Mouse (Mus musculus): ENCODE results near the gene Hs1bp3.

Hs1bp3 gene

DNA sequence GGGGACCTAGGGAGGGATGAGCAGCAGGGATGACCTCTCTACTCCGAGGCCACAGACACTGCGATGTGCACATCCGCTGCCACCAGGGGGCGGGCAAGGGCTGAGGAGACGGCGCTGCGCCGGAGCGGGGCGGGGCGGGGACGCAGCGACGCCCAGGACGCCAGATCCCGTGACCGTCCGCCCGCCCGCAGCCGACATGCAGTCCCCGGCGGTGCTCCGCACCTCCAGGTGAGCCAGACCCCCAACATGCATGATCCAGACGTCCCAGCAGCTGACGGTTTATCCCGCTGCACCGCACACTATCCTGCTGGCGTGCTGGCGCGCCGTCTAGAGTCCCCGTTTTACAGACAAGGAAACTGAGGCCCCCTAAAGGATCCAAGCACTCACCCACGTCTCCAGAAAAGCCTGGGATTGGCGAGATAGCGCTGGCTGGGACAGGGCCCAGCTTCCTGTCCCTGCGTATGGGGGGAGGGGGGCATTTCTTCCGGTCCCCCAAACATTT, at the start of gene Hs1bp3:
TSS of gene Hs1bp3 (plus strand) at position 163 of the 502 bp plus-strand sequence.
- peak; percentile 88 to 94 for DNase-seq

DNA sequence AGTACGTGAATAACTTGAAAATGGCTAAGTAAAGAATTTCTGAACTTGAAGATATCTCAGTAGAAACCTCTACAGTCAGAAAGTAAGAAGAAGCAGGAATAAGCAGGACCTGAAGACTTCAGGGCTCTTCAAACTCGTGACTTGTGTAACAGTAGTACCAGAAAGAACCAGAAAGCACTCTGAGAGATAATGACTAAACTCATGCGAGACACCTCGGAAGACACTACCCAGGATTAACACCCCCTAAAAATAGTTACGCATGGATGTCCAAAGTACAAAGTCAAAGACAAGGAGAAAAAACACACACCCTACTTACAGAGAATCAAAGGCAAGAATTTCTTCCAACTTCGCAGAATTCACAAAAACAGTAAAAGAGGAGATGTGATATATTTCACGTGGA, 46.9 kb upstream of the Hs1bp3 start:
- no peak for DNase-seq

DNA sequence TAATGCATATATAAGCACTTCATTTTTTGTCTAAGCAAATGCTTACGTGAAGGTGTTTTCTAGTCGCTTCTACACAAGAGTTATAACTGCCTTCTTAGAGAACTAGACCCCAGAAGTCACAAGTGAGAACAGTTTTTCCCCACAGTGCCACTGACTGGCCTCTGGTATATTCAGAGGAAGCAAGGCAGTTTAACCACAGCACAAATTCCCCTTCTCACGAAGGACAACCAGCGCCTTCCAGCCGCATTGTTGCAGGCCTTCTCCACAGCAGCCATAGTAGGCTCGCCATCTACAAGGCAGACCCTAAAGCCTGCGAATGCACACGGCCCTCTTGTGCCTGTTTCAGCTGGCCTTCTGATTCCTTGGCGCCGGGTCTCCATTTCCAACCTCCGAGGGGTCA, 43.6 kb upstream of the Hs1bp3 start:
- DNase-seq, result no peak

DNA sequence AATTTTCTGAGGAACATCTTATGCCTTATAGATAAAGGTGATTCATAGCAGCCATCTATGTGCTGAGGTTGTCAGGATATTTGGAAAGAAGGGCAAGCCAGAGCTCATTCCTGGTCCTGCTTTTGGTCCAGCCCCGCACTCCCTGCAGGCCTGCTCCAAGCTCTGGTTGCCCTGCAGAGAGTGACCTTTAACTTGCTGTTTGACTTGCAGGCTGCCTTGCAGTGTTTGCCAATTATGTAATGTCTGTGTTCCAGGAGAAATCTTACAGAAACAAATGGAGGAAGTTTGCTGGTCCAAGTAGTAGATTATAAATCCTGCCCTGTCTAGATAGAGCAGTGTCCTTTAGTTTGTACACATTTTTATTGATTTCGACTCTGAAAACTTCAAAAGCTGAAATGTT, 41.8 kb upstream of the Hs1bp3 start:
- DNase-seq, result no peak

DNA sequence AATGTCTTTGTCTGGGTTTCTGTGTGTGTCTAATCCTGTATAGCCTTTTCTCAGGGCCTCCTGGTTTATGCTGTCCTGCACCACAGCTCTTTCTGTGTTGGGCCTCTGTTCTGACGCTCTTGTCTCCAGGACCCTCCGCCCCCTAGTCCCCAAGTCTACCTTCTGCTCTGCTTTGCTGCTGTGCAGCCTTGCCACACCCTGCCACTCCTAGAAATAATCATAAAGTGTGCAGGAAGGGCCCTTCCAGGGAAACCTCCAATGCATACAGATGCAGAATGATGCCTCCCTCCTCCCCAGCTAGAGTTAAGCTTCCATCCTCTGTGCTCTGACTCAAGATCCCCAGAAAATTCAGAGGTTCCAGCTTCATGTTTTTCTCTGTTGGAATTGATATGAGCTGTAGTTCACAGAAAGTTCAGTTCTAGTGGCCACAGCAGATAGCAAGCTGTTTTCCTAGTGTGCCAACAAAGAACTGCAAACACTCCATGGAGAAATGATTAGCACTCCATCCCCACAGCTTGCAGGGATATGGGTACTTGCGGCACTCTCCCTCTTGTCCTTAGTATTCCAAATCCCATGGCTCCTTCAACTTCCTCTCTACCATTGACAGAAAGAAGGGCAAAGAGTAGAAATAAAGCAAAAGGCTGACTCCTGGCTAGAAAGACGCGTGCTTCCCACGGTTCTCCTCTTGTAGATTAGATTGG, 39.6 kb upstream of the Hs1bp3 start:
- no peak for DNase-seq

DNA sequence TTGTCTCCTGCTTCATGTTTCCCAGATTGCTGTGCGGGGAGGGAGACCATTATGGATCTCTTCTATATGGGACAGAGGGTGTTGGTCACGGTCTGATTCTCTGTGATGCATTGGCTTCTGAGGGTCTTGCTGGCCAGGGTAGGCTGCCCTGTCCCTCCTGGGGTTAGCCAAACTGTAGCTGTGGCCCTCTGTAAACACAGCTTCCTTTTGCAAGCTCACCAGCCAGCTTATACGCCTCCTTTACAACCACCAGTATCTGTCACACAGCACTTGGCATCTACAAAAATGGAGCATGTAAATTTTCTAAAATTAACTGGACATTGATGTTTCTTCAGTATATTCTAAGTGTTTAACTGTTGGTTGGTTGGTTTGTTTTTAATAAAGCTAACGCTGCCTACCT, 37.8 kb upstream of the Hs1bp3 start:
- DNase-seq, result no peak

DNA sequence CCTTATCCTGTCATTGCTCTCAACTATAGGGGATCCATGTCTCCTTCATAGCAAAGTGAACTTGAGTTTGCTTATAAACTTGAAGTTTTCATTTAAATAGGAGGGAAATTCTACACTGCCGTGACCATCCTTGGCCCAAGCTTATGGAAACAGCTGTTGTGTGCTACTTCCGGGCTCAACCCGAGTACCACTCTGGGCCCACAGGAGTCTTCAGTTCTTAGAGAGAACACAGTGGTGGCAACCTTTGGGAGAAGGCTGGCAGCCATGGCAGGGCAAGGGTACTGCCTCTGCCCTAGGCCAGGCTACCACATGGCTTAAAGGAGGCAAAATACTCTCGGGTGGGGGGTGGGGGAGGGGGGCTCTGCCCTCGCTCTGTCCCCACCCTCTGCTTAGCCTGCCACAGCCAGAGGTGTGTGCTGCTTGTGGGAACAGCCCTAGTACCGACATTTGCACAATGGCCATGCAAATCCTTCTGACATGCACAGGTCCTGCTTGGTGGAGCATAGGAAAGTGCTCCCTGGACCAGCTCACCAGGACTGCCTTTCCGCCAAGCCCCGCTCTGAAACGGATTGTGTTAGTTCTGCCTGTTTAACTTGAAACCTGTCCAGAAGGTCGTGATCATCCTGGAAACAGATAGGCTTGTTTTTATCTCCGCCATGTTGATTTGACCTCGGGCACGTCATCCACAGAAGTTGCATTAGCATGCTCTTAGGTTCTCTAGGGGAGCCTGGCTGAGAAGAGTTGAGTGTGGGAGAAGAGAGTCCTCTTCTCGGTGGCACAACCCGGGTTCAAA, 31.8 kb upstream of the Hs1bp3 start:
- DNase-seq, result no peak

DNA sequence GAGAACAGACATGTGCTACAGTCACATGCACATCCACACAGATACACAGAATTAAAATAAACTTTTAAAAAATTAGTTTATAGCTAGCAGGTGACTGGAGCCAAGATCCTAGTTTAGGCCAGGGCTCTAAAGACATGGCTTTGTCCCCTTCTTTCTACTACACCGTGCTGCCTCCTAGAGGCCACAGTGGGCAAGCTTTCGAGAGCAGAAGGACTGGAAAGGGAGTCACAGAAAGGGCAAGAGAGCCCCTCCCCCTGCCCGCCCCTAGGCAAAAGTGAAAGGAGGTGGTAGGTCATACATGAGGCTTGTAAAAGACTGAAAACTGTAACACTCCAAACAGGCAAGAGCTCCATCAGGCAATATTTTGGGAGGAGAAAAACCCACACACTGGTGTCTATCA, 25.3 kb upstream of the Hs1bp3 start:
- no peak for DNase-seq

DNA sequence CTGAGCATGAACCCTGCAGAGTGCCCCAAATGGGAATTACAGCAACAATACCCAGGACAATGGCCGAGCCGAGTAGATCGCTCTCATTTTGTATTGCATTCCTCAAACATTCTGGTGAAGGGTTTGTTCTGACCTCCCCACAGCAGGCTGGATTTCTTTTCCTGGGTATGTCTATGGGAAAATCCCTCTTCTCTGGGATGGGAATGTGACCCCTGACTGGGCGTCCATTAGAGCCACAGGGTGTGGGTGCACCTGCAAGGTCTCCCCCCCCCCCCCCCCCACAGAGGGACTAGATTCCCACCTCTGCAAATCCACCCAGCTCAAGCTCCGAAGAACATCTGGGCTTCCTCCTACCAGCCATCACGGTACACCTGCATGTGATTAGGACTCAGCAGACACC, 24.1 kb upstream of the Hs1bp3 start:
- no peak for DNase-seq

DNA sequence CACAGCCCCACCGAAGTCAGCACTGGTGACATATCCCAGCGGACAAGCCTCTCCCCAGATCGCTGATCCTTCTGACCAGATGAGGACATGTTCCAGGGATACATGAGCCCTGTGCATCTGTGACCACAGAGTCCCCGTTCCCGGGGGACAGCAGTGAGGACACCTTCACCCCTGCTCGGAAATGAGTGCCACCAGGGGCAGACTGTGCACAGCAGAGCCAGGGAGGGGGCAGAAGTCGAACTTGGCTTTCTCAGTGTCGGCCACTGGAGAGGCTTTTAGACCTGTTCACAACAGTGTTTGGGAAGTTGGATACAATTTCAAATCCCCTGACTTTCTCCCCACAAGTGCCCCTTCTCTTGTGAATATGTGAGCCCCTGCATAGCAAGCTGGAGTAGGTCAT, 23.7 kb upstream of the Hs1bp3 start:
- no peak for DNase-seq

DNA sequence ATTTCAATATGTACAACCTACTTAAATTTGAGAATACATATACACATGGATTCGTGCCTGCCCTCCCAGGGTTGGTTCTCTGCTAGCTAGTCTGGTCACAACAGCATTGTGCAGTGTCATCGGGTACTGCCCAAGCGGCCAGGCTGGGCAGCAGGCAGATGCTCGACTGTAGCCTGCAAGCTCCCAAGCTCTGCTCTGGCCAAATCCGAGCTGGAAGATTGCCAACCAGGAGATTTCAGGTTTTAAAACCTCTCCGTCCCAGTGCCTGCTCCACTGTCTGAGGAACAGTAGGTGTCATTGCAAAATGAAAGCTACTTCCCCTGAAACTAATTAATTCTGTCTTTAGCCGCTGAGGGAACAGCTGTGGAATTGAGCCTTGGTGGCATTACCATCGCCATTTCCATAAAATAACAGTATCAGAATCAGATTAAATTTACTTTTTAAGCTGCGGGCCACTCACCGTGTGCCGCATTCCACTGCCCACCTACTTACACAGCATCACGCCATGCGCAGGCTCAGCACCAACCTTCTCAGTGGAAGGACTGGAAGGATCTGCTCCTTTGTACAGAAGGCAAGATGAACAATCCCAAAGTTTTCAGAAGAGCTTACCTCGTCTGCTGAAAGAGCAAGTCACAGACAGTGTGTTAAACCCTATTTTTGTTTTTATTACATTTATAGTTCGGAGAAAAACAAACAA, 21.9 kb upstream of the Hs1bp3 start:
- DNase-seq, result peak; percentile 63 to 73

DNA sequence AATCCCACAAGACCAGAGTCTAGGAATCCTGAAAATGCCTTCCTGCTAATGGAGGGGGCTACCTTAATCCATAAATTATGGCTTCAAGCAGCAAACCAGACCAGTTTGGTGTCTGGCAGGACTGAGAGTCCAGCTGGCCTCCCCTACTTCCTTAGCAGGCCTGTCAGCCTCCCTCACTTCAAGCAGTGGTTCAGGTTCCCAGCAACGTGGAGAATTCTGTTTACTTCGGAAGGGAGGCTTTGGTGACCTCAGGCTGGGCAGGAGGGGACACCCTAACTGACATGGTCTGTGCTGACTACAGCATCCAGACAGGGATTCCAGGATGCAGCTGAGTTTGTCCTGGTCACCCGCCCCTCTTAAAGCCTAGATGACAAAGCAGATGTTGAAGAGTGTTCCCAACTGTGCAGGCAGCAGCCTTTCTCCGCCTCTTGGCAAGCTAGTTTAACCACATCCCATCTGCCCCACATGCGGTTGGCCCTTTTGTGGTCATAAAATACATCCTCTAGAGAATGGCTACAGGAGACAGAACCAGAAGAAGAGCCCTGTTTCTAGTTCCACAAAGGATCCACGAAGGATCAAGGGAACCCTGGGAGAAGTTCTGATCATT, 17.8 kb upstream of the Hs1bp3 start:
- DNase-seq, result no peak

DNA sequence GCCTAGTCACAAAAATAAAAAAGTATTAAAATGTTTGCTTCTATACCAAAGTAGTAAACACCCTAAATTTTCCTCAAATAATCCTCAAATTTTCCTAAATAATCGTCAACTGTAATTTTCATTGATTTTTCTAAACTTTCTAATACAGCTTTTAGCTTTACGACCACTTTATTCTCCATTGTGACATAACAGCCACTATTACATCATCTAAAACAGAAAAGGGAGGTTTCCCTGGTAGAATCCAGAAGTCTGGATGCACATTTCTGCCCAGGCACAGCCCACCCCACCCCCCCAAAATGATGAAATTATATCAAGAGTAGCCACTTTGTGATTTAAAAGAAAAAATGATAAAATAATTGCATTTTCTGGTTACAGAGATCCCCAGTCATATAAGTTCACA, 17.1 kb upstream of the Hs1bp3 start:
- no peak for DNase-seq

DNA sequence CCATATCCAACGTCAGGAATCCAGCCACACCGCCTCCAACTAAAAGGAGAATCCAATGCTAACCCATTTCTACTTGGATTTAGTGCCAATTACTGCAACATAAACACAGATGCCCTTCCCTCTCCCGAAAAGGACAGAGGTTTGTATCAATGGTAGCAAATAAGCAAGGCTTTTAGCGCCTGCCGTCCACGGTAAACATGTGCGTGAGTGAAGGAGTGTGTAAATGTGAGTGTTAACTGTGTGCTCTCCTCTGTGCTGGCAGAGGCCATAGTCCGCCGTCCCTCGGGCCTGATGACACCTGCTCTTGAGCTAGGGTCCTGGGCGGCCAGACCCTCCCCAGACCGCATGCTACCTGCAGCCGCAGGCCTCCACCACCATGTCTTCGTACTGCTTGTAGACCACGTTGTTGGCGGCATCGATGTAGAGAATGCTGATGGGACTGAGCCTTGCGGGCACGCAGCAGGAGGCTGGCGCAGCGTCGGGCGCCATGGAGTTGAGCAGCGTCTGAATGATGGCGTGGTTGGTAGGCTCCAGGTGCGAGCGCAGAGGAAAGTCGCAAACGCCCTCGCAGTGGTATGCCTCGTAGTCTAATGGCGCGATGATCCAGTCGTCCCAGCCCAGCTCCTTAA, 15.5 kb upstream of the Hs1bp3 start:
- no peak for DNase-seq

DNA sequence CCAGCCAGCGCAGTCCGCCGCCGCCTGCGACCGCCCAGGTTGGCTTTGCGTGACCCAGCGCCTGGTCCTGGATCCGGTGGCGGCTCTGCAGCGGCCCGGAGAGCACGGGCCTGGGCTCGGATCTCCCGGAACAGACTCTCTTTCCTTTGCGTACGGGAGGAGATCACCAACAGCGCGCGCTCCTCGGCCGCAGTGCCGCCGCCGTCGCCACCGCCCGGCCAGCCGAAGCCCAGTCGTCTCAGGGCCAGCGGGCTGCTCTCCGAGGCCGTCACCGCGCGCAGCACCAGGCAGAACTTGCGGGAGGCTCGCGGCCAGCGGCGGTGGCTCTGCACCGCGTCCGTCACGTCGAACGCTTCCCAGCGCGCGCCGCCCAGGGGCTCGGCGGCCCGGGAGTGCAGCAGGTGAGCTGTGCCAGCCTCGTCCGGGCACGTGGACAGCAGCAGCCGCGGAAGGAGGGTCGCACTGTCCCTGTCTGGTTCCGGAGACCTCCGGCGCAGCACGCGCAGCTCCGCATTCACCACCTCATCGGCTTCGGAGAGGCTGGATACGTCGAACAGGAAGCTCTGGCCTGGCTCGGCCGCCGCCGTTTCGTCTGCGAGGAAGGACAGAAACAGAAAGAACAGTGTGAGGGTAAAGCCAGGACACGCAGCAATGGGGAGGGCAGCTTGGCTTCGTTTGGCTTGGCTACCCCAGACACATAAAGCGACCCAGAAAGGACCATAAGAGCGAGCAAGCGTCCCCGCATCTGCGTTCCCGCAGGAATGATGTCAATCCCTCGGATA, 14.7 kb upstream of the Hs1bp3 start:
- no peak for DNase-seq

DNA sequence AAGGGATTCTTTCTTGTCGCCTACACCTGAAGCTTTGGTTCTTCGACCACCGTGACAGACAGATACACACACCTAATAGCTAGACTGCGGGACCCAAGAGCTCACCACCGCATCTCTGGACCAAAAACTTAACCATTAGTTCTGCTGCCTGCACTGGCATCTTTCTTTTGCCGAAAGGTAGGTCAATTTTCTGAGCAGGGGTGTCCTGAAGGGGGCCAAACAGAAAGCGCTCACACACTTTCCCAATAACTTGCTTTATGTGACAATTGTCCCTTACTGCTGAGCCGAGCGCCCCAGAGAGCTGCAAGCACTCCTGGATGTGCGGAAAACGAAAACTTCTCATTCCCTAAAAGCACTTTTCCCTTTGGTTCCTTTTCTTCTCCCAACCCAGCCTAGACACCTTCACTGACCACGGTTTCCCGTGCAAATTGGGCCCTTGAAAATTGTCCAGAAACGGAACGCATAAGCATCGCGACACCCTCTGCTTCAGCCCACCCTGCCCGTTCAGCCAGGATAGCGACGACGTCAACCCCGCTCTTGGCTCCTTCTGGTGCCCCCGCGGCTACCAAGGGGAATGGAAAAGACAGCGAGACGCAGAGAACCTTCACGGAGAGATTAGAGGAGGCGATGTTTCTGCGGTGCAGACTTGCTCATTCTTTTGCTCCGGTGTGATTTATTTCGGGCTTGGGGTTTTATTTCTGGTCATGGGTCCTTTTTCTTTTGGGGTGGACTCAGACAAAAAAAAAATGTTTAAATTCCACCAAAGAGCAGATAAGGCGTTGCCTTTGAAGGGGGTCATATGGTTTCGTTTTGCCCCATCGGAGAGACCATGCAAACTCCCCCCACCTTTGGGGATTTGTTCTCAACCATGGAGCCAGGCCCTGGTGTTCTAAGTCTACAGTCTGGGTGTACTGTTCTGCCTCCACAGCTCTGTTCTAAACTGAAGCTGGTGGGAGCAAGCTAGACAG, 13.8 kb upstream of the Hs1bp3 start:
- no peak for DNase-seq

DNA sequence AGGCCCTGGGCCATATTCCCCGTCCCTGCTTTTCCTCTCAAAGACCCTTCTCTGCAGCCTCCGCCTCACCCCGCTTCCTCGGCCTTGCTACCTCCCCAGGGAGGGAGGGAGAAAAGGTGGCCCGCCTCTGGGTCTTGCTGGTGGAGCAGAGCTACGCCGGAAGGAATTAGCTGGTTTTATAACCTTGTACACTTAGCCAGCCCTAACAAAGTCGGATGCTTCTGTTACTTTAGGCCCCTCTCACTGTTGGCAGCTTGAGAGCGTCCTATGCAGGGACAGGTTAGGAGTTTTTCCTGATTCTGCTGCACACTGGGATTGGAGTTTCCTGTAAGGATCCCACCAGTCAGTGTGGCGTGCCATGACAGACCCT, 13.1 kb upstream of the Hs1bp3 start:
- DNase-seq, result no peak

DNA sequence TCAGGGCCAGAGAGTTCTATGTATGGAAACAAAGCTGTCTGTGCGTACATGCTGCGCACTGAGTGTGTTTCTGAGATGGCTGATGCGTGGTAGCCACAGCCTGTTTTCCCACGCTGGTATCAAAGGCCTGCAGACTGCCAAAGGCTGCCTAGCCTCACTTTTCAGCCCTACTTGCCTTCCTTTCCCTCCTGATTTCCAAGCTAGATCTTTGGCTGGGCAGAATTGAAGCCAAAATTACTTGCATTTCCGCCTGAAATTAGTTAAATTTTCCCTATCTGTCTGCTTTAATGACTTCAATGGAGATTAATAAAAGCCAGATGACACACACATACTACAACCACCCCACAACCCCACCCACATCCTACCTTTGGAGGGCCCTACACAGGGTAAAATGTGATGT, 12.7 kb upstream of the Hs1bp3 start:
- DNase-seq, result no peak

DNA sequence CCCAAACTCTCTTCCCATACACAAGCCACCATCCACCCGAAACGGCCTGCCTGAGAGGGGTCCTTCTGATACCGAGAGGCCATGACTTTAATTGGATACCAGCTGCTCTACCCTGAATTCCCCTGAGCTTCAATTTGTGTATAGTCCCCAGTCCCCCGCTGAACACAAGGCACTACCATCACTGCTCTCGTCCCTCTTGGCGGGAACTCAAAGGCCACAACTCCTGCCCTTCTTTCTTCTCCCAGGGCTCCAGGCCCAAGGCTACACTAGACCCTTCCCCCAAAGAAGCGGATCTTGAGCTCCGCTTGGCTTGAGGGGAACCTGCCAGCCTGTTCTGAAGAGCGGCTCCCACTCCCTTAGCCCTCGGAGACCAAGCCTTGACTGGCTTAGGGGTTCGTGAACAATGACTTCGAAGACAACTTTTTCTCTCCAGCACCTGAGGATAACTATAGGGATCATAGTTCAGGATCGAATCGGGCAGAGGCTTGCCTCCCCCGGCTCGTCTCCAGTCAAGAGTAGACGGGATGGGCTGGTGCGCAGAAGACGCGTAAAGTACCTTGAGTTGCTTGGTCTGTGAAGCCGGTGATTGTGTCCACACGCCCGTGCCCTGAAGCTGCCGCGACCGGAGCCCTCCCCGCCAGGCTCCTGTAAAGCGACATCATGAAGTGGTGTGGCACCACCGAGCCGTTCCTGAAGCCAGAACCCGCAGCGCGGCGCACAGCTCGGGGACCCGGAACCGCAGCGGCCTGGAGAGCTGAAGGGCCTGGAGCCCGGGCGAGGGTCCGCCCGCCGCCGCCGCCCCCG, 12.0 kb upstream of the Hs1bp3 start:
- DNase-seq, result no peak

DNA sequence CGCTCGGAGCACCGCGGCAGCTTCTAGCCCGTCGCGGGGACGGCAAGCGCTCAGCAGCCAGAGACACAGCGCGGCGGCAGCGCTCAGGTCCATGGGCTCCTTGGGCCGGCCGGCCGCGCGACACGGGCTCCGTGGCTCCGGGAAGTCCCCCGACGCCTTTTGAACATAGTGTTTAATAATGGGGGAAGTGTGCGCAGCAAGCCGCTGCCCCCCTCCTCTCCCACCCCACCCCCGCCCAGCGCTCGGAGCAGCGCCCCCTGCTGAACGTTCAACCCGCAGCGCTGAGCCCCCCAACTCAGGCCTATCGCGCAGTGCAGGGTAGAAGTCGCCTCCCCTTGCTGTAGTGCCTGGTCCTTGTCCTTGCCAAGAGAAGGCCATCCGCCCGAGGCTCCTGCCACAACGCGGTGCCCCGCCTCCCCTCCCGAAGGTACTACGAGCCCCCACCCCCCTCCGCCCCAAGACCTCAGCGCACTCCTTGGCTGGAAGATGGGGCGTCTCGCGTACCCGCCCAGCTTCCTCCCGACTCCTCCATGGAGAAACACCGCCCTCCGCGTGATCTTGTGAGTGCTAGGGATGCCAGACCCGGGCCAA, 11.3 kb upstream of the Hs1bp3 start, which contains the start of gene Gdf7:
TSS of gene Gdf7 (minus strand) at position 114 of the 591 bp plus-strand sequence.
- no peak for DNase-seq
